Mouse (Mus musculus) heart, postnatal 25 days (tissue): ENCODE results near the gene Hoxb3. TPM values are rescaled to one million over a fixed set of nuclear protein-coding genes. Genes with fewer than 3 reads are reported as not detected.

Experiments
- DNase-seq: peaks from one replicate; pipeline ENCODE4 v3.0.0; 2022; ENCODE audit warnings: low spot score
- intact Hi-C: fragments of 180-260 bp; cut with DNase I; formaldehyde crosslinking; loops from one replicate; pipeline ENCODE4 v1.15.1; 2025
- total RNA-seq, 2 experiments: library from RNA; stranded (reverse); gene quantifications; 2 replicates each; pipeline ENCODE4 v1.2.3; 2021

Gene Hoxb3
- total RNA-seq, 2 experiments from 2014 or later = 0.36 to 0.45 TPM

DNA sequence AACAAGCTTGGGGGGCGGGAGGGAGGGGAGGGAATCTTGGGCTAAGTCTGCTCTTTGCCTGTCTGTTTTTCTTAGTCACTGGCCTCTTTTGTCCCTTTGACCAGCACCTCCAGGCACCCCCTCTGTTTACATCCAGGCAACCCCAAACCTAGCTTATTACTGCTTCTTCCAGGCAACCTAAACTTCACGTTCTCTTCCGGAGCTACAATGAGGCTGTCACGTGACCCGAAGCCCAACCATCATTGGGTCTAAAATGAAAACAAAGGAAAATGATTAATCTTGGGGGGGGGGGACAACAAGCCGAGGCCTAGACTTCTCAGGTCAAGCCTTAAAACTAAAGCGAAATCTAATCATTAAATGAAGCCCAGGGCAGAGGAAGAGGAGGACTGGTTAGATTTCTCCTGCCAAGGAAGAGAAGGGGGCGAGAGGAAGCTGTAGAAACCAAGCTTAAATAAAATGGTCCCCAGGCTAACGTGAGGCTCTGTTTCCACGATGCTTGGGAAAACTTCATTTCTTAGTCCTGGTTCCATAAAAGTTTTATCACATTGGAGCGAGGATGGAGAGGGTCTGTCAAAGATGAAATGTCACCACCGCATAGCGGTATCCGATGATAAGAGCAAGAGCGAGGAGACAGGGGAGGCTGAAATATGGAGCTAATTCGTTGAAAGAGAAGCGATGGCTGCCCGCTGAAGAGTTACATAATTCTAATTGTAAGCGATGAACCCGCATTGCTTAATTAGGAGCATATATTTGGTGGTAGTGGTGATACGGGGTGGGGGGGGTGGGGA is 25.2 kb downstream of the Hoxb3 start:
- no peak for DNase-seq
- intact Hi-C loops = no loop called here

DNA sequence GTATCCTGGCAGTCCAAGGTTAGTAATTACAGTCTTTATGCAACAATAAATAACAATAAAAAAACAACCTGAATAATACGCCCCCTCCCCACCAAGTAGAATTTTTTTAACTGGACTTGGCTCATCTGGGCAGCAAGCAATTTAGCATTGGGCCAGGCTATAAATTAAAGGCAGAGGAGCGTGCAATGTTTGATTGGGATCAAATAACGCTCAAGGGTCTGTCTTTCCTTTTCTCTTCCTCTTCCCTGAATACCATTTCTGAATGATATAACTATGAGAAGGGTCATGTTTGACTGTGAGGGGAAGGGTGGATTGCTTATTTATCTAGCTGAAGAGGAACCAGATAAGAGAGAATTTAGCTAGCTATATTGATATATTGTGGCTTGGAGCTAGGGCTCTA is 25.9 kb downstream of the Hoxb3 start:
- intact Hi-C loops = no loop called here

DNA sequence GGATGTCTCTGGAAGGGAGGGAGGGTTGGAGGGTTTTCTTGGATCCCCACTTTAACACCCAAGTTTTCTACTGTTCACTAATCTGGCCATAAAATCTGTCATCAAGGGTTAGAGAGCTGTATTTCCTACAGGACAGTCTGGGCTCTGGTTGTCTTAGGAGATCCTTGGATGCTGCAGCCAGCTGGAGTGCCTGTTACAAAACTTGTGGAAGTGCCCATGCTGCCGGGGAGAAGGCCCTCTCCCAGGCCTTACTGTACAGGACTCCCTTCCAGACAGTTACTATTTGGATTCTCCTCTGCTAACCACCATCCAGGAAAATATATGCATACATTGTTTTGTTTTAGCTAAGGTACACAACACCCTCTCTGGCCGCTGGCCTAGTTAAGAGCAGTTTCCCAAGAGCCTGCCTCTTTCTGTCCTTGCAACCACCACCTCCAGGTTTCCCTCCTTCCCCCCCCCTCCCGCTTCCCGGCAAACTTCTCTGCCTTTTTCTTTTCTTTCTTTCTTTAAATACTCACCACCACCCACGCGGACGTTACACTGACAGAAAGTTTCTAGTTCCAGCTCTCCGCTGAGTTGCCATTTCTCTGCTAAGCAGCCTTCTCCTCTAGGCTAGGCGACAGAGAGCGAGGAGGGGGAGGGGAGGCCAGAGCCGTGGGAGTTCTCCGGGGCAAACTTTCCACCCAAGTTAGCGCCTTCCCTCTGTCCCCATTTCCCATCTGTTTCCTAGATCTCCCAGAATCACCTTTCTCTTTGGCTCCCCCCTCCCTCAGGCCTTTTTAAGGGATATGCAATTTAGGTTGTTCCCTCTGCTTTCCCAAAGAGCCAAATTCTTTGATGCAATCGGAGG is 26.6 kb downstream of the Hoxb3 start:
- DNase-seq = no peak
- intact Hi-C loops = loop anchor here (5.0 kb wide), 1 partner anchor 32 kb away; the partner anchor contains the start of gene Hoxb4

More for the DNA sequence above, 25.9 kb downstream of the Hoxb3 start:
- no peak for DNase-seq

DNA sequence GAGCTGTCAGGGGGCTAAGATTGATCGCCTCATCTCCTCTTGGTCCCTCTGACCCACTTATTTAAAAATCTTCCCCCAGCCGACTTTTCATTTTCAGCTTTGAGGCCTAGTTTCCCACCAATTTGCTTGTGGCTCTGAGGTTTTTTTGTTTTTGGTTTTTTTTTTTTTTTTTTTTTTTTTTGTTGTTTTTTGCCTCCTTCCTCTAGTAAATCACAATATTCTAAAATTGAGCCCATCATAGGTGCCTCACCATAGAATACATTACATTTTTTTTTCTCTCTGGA is 27.2 kb downstream of the Hoxb3 start, which contains the start of gene Hoxb2:
Gene Hoxb2, plus strand, starts transcription at position 185 of the 284 bp plus-strand sequence.
- DNase-seq = no peak
- intact Hi-C loops = loop anchor here (5.0 kb wide), 1 partner anchor 33 kb away; the partner anchor contains the start of gene Hoxb4

DNA sequence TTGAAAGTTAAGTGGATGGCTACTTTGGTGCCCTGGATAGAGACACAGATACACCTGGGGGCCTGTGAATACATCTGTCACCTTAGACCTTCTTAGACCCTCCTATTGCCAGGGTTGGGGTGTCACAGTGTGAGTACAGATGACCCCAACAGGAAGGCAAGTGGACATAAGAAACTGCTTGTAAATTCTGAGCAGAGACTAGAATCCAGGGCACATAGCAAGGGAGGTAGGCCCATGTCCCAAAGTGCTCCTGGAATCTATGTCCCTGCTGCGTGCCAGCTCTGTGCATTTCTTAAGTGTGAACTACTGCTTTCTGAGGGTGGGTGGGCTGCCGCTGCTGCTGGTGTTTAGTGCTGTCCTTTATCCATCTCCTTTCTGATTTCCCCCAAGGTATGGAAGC is 27.7 kb downstream of the Hoxb3 start:
- intact Hi-C loops = loop anchor here (5.0 kb wide), 1 partner anchor 33 kb away; the partner anchor contains the start of gene Hoxb4
- no peak for DNase-seq

DNA sequence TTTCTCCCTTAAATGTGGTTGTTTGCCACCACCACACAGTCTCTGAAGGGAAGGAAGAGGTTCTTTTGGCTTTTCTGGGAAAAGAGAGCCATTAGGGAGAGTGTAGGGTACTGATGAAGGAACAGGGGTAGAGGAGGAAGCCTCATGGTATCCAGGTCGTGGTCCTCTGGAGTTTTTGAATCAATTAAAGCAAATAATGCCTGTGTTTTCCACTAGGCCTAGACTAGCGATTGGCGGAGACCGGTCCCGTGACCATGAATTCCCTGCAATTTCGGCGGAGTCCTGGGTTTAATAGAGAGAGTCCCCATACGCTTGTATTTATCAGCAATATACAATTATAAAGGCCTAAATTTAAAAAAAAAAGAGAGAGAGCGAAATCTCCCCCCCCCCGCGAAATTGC is 28.2 kb downstream of the Hoxb3 start:
- intact Hi-C loops = loop anchor here (5.0 kb wide), 1 partner anchor 34 kb away; the partner anchor contains the start of gene Hoxb4
- DNase-seq = no peak

DNA sequence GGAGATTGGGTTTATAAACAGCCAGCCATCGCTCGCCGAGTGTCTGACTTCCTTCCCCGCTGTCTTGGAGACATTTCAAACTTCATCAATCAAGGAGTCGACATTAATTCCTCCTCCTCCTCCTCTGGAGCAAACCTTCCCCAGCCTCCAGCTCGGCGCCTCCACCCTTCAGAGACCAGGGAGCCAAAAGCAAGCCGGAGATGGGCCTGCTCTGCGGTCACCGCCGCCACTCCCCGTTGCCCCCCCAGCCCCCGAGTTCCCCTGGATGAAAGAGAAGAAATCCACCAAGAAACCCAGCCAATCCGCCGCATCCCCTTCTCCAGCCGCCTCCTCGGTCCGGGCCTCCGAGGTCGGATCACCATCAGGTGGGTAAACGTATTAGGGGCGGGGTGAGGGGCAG is 28.7 kb downstream of the Hoxb3 start:
- no peak for DNase-seq
- intact Hi-C loops = loop anchor here (5.0 kb wide), 1 partner anchor 35 kb away; the partner anchor contains the start of gene Hoxb4

DNA sequence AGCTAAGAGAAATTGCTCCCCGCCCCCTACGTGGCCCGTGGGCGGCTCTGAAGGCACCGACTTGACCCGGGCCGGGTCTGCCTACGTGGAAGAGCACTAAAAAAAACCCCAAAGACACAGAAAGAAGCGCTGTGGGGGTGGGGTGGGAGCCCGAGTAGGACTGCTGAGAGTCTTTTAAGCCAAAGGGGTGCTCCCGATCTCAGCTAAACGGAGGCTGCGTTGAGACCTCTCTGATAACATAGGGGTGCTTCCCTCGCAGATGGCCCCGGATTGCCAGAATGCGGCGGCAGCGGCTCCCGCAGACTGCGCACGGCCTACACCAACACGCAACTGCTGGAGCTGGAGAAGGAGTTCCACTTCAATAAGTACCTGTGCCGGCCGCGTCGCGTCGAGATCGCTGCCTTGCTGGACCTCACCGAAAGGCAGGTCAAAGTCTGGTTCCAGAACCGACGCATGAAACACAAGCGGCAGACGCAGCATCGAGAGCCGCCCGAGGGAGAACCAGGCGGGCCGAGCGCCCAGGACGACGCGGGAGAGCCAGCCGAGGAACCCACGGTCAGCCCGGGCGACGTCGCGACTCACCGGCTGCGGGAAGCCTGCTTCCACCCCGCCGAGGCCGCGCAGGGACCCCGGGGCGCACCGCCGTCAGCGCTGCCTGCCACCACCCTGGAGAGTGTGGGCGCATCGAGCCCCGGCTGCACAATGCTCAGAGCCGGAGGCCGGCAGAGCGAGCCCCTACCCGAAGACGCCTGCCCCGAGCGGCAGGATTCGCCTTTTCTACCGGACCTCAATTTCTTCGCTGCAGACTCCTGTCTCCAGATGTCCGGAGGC is 29.8 kb downstream of the Hoxb3 start:
- DNase-seq = no peak
- intact Hi-C loops = loop anchor here (5.0 kb wide), 1 partner anchor 36 kb away; the partner anchor contains the start of gene Hoxb4

DNA sequence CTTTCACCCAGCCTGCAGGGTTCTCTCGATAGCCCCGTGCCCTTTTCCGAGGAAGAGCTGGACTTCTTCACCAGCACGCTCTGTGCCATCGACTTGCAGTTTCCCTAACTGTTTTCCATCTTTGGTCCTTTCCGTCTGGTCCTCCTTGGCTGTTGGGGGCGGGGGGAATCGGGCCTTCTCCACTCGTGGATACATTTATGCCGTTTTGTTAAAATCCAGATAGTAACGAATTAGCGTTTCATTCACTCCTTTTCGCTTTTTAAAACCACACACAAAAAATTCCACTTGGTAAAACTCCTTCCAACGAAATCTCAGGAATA is 30.4 kb downstream of the Hoxb3 start:
- no peak for DNase-seq
- intact Hi-C loops = loop anchor here (5.0 kb wide), 1 partner anchor 36 kb away; the partner anchor contains the start of gene Hoxb4

DNA sequence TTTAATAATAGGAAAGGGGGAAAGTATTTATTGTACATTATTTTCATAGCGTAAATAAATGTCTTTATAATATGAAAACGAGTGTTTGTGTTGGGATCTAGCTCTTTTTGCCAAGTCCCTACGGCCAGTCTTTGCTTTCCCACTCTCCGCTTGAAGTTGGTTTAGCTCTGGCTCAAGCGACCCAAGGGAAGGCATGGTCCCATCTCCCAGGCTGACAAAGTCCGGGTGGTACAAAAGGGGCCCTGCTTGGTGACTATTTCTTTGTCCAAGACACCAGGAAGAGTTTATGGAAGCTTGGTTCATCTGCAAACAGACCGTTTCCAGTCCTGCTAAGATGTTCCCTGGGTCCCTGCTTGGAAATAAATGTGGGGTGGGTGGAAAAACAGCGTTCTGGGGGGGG is 30.8 kb downstream of the Hoxb3 start:
- intact Hi-C loops = loop anchor here (5.0 kb wide), 1 partner anchor 37 kb away; the partner anchor contains the start of gene Hoxb4
- no peak for DNase-seq

DNA sequence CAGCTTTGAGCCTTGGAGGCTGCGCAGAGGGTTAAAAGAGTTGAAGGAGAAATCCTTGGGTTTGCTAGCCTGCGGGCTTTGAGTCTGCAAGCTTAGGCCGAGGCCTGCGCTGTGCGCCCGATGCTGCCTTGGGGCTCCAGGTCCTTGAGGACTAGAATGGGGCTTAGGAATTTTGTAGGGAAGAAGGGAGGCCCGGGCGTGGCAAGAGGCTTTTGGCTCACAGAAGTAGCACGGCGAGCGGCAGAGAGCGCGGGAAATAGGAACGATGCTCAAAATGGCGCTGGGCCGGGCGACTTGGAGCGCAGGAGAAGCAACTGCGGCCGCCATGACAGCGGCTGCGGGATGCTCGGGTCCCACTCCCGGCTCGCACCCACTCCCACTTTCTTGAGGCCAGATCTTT is 31.2 kb downstream of the Hoxb3 start:
- DNase-seq = no peak

DNA sequence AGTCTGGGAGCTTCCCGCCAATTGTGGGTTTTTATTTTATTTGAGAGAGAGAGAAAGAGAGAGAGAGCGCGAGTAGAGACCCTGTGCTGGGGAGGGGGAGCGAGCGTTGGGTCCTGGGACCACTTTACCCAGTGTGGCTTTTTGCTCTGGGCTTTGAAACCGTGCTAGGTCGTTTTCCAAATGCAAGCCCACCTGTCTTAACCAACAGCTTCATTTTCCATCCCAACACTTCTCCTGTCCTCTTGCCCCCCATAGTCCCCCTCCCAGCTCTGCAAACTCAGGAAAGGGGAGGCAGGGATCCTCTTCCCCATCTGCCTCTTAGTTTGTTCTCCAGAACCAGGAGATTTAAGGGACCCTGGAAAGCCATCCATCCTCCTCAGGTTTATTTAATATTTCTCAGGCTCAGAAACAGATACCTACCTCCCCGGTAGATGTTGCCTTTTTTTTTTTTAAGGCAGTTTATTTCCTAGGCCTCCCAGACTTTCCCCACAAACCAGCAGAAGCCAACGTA is 31.7 kb downstream of the Hoxb3 start:
- intact Hi-C loops = loop anchor here (5.0 kb wide), 1 partner anchor 38 kb away; the partner anchor contains the start of gene Hoxb4
- no peak for DNase-seq

More for the DNA sequence above, 31.2 kb downstream of the Hoxb3 start:
- intact Hi-C loops = loop anchor here (5.0 kb wide), 1 partner anchor 37 kb away; the partner anchor contains the start of gene Hoxb4

DNA sequence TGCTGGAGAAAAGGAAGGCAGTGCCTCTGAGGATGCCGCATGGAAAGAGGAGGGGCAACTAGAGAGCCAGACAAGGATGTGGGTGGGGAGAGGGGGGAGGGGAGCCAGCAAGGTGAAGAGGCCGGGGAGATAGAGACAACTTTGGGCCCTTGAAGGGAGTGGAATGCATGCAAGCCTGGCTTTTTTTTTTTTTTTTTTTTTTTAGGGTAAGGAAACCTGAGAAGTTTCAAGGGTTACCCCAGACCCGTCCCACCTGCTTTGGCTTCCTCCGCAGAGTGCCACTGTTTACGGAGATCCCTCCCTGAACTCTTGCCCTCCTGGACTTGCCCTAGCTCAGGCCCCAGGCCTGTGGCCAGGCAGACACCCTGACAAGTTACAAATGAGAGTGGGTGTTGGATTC is 40.7 kb downstream of the Hoxb3 start:
- no peak for DNase-seq
- intact Hi-C loops = no loop called here

DNA sequence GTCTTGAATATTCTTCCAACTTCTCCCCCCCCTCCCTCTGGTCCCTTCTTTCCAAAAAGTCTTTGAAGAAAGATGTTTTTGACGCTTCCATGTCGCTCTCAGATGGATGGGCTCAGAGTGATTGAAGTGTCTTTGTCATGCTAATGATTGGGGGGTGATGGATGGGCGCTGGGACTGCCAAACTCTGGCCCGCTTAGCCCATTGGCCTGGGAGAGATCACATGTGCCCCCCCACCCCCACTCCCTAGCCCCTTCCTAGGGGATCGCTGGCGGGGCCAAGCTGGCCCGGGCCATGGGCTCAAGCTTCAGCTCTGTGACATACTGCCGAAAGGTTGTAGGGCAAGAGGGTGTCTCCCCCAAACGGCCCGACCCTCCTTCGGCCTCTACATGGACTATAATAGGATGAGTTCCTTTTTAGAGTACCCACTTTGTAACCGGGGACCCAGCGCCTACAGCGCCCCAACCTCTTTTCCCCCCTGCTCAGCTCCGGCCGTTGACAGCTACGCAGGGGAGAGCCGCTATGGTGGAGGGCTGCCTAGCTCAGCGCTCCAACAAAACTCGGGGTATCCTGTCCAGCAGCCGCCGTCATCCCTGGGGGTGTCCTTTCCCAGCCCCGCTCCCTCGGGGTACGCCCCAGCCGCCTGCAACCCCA is 42.4 kb downstream of the Hoxb3 start, which contains the start of gene Hoxb1:
Gene Hoxb1, plus strand, starts transcription at position 312 of the 651 bp plus-strand sequence.
- no peak for DNase-seq
- intact Hi-C loops = no loop called here

DNA sequence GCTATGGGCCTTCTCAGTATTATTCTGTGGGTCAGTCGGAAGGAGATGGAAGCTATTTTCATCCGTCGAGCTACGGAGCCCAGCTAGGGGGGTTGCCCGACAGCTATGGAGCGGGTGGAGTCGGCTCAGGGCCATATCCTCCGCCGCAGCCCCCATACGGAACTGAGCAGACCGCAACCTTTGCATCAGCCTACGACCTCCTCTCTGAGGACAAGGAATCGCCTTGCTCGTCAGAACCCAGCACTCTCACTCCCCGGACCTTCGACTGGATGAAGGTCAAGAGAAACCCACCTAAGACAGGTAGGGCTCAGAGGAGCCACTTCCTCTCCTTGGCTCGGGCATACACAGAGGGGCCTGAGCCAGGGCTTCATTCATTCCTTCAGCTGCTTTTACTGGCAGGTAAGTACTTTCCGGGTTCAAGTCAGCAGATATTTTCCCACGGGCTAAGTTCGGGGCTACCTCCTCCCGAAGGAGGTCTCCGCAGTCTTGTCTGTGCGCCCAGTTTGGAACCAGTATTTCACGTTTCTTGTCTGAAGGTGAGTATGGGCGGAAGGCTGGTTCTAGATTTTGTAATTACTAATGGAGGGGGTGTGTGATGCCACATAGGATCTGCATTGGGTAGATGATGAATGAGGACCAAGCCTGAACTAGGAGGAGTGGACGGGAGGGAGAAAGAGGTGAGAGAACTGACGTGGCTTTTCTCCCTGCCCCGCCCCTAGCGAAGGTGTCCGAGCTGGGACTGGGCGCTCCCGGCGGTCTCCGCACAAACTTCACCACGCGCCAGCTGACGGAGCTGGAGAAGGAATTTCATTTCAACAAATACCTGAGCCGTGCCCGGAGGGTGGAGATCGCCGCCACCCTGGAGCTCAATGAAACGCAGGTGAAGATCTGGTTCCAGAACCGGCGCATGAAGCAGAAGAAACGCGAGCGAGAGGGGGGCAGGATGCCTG is 43.2 kb downstream of the Hoxb3 start:
- intact Hi-C loops = no loop called here

DNA sequence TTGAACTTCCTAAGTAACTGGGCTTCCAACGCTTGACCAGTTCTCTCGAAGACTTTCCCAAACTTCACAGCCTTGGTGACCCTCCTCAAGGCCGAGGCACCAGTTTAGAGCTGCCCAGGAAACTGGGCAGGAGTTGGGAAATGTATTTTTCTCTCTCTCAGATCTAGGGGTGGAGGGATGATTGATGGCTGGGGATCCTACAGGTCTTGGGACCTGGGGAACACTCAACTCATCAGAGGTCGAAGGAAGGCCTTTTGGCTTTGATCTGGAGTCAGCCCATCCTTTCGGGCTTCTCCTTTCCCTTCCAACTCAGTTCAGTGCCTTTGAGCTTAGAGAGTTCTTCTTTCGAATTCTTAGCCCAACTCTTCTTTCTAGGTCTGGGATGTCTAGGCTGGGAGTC is 44.0 kb downstream of the Hoxb3 start:
- intact Hi-C loops = no loop called here
- DNase-seq = no peak

More for the DNA sequence above, 43.2 kb downstream of the Hoxb3 start:
- no peak for DNase-seq

DNA sequence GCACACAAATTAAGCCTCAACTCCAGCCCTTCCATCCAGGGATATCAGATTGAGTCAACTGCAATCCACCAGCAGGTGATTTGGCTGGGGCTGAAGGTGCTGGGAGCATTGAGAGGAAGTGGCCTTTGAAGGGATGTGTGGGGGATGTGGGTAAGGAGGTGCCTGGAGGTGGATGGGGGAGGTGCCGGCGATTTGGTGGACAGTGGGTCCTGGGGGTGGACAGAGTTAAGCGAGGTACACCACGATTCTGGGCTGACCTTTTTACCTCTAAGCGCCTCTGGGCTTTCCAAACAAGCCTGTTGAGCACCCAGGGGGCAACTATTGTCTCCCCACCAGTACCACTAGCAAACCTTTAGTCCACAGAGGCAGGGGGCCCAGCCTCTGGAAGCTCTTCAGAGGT is 45.6 kb downstream of the Hoxb3 start:
- intact Hi-C loops = no loop called here
- DNase-seq = no peak

DNA sequence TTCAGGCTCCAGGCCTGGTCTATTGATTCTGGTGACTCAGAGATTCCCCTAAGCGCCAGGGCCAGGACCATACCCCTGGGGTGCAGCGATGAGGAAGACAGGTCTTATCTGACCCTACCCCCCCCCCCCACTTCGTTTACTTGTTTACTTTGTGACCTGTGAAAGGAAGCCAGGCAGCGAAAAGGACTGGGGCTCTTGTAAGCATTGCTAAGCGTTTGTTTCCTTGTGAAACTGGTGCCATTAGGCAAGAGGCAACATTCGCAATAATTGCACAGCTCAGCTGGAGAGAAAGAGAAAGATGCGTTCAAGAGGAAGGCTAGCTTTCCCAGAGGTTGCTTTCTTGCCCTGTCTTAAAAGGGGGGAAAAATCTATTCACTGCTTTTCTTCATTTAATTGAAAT is 46.0 kb downstream of the Hoxb3 start:
- DNase-seq = no peak
- intact Hi-C loops = no loop called here
